Mouse (Mus musculus): Measurements from ENCODE around the gene Pgr. TPM values are rescaled to one million over a fixed set of nuclear protein-coding genes. Genes with fewer than 3 reads are reported as not detected.

Pgr gene
- 1 to 10 TPM; 9.2 to 9.3 TPM for total RNA-seq (2021)
- long read RNA-seq: 0 reads

- DNase-seq (ENCODE audit: low spot score in 2 of 2): peak; percentile 24 to 41
Observed at GRCm38 (mm10) chr9:8899616-8900202, at the start of gene Pgr. TSS of gene Pgr (plus strand) at chr9:8899833.

- no peak for DNase-seq (ENCODE audit: low spot score in 2 of 2)
Observed at GRCm38 (mm10) chr9:8857455-8857854, 42.2 kb upstream of the Pgr start.

- no peak for DNase-seq (ENCODE audit: low spot score in 2 of 2)
Observed at GRCm38 (mm10) chr9:8868511-8868910, 31.1 kb upstream of the Pgr start.

- DNase-seq (ENCODE audit: low spot score in 2 of 2): no peak
Observed at GRCm38 (mm10) chr9:8895205-8895604, 4.4 kb upstream of the Pgr start.

GRCm38 (mm10) chr9:8900203-8901012 lies 775 bp downstream of the Pgr start:
- DNase-seq (ENCODE audit: low spot score in 2 of 2): peak; percentile 12 to 42

GRCm38 (mm10) chr9:8901013-8901646 lies 1.5 kb downstream of the Pgr start:
- DNase-seq (ENCODE audit: low spot score in 2 of 2): peak in 1 of 2 experiments; percentile 48

DNA sequence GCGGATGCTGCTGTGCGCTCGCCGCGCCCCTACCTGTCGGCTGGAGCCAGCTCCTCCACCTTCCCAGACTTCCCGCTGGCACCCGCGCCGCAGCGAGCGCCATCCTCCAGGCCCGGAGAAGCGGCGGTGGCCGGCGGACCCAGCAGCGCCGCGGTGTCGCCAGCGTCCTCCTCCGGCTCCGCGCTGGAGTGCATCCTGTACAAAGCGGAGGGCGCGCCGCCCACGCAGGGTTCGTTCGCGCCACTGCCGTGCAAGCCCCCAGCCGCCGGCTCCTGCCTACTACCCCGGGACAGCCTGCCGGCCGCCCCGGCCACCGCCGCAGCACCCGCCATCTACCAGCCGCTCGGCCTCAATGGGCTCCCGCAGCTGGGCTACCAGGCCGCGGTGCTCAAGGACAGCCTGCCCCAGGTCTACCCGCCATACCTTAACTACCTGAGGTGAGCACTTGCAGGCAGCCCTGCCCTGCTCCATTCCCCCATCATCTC lies 2.1 kb downstream of the Pgr start:
- peak in 1 of 2 experiments; percentile 66 for DNase-seq (ENCODE audit: low spot score in 2 of 2)

DNA sequence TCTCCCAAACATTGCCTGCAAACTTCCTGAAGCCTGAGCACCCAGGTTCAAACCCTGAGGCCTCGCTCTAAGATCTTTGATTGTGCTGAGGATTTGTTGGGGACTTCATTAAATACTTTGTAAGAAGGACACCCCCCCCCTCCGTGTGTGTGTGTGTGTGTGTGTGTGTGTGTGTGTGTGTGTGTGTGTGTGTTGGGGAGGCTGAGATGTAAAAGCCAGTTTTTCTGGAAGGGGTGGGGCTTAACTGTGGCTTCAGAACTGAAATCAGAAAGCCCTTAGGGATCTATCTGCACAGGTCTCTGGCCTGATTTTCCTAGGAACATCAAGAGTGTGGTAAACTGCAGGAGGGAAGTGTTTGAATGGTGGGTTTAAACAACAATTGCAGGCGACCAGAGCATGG lies 2.6 kb downstream of the Pgr start:
- peak in 1 of 2 experiments; percentile 5 for DNase-seq (ENCODE audit: low spot score in 2 of 2)

GRCm38 (mm10) chr9:8927561-8927960 lies 27.9 kb downstream of the Pgr start:
- DNase-seq (ENCODE audit: low spot score in 2 of 2): no peak

DNA sequence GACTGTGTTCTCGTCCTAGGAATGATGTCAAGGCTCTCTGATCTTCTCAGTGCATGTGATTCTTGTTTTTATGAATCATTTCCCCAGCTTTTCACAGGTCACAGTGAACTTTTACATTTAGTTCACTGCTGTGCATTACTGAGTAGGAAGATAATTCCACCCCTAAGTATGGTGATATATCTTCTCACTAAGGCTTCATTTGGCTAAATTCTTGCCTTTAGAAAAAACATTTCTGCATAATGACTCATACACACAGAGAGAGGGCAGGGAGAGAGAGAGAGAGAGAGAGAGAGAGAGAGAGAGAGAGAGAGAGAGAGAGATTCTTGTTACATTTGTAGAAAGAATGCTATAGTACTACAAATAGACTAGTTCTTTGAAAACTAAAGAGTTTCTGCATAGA lies 38.1 kb downstream of the Pgr start:
- no peak for DNase-seq (ENCODE audit: low spot score in 2 of 2)

DNA sequence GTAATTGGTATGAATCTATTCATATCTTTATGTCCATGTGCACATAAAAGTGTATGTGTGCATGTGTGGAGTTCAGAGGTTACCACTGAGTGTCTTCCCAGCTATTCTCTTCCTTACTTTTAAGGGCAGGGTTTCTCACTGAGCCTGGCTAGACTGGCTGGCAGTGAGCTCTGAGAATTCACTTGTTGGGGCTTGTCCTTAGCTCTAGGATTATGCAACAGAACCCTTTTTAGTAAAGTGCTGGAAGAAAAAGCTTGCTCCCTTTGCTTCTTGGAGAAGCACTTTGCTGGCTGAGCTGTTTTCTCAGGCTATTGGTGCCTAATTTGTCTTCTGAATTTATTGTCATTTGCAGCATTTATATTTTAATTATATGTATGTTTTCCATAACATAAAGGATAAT lies 53.7 kb downstream of the Pgr start:
- no peak for DNase-seq (ENCODE audit: low spot score in 2 of 2)

DNA sequence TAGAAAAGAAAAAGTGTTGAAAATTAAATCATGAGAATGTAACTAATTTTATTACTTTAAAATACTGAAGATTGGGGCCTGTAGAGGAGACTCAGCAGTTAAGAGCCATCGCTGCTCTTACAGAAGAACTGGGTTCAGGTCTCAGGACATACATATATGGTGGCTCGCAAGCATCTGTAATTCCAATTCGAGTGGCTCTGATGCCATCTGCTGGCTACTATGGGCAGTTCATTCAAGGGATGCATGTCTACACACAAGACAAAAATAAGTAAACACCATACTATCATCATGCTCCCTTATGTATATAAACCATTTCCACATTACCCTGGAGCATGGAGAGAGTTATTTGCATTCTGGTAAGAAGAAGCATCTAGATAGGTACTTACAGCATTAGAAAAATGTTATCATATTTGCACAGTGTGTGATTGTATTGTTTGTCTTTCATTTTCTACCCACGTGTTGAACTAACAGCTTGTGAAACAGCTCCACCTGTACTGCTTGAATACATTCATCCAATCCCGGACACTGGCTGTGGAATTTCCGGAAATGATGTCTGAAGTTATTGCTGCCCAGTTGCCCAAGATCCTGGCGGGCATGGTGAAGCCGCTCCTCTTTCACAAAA lies 65.0 kb downstream of the Pgr start:
- peak; percentile 28 to 41 for DNase-seq (ENCODE audit: low spot score in 2 of 2)

- no peak for DNase-seq (ENCODE audit: low spot score in 2 of 2)
Observed at GRCm38 (mm10) chr9:8970240-8970639, 70.6 kb downstream of the Pgr start.

- no peak for DNase-seq (ENCODE audit: low spot score in 2 of 2)
Observed at GRCm38 (mm10) chr9:8971491-8971890, 71.9 kb downstream of the Pgr start, which contains the start of gene Gm16485. TSS of gene Gm16485 (plus strand) at chr9:8971791.

GRCm38 (mm10) chr9:8977775-8978174 lies 78.1 kb downstream of the Pgr start:
- no peak for DNase-seq (ENCODE audit: low spot score in 2 of 2)

DNA sequence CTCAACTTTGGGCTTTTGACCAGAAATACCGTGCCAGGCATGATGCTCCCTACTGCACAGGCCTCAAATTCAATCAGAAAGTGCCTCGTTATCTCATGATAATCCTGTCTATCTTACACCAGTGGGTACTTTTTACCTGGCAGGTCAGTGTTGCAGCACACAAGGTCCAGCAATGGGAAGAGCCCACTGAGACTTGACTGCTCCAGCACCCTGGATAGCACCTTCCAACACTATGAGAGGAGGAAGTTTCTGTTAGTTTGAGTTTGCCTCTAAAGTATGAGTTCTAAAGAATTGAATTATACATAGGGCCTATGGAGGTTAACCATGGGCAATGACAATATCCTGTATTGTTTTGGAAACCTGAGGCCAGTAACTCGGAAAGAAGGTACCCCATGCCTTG lies 82.7 kb downstream of the Pgr start:
- no peak for DNase-seq (ENCODE audit: low spot score in 2 of 2)

GRCm38 (mm10) chr9:8996494-8996893 lies 96.9 kb downstream of the Pgr start:
- DNase-seq (ENCODE audit: low spot score in 2 of 2): no peak

DNA sequence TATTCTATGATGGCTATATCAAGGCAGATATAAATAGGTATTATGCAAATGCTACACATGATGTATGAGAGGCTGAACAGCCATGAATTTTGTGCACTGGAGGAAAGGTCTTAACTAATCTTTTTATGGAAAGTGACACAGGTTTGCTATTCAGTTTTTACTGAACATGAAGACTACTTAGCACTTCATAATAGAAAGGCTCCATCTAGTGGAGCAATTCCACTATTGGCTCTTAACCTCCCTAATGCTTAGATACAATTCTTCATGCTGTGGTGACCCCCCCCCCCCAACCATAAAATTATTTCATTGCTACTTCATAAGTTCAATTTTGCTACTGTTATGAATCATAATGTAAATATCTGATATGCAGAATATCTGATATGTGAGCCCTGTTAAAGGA lies 101.5 kb downstream of the Pgr start:
- no peak for DNase-seq (ENCODE audit: low spot score in 2 of 2)

- no peak for DNase-seq (ENCODE audit: low spot score in 2 of 2)
Observed at GRCm38 (mm10) chr9:9015108-9015507, 115.5 kb downstream of the Pgr start.
